Mouse (Mus musculus): ENCODE results near the gene Eno1.

DNA sequence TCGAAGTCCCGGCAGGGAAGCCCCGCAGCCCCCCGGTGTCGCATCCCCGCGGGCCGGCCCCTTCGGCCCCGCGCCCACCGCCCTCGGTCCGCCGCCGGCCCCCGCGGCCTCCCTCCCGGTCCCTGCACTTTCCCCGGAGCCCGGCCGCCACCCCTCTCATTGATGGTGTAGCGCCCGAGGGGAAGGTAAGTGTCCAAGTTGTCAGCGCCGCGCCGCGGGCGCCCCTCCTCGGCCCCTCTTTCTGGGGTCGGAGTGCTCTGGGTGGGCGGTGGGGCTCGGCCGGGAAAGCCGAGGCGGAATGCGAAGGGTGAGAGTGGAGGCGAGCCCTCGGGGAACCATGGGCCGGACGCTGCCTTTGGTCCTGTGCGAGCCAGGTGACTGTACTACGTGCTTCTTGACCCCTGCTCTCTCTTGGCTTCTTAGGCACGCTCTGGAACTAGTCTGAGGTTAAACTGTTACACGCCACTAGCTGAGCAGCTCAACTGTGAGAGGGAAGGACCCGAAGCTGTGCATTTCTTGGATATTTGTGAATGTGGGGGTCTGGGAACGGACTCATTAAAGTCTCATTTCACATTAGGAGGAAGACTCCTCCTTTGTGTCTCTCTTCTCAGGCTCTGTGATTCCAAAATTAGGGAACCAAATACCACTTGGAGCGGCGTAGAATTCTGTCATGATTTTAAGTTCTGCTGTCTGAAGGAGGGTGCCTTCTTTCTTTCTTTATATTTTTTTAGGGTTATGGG lies 45.5 kb downstream of the Eno1 start:
- no peak for TF ChIP-seq POLR2A (IDR thresholded peaks at IDR 0.05; ENCODE audit: low read depth, low read length)
- TF ChIP-seq CTCF (IDR thresholded peaks at IDR 0.05; ENCODE audit: extremely low read depth, insufficient read depth, insufficient read length, insufficient replicate concordance): no peak
